Mouse (Mus musculus) adrenal gland, adult 18-20 months (tissue): ENCODE results near the gene Gm8265. TPM values are rescaled to one million over a fixed set of nuclear protein-coding genes. Genes with fewer than 3 reads are reported as not detected.
"Not testable (repeated sequence)": the region's sequence is repeated elsewhere in the genome, so short reads cannot be mapped to it uniquely, and the experiment has no call there.

Experiments used
- DNase-seq, 2 experiments: peaks; one replicate each; pipeline ENCODE4 v3.0.0; 2021 to 2022; ENCODE audit warnings: low spot score in 2 of 2
- long read RNA-seq, 2 experiments: library from polyadenylated mRNA; stranded (forward); transcript quantifications; one replicate each; pipeline ENCODE4 v2.0.0; 2021
- total RNA-seq, 2 experiments: library from RNA; stranded (reverse); gene quantifications; 1 replicate in 1 of 2; 2 replicates in 1 of 2; pipeline ENCODE4 v1.2.3; 2021

The Gm8265 gene
- total RNA-seq = not detected
- long read RNA-seq, experiment 1 = 0 reads
- long read RNA-seq, experiment 2 = 0 reads

DNA sequence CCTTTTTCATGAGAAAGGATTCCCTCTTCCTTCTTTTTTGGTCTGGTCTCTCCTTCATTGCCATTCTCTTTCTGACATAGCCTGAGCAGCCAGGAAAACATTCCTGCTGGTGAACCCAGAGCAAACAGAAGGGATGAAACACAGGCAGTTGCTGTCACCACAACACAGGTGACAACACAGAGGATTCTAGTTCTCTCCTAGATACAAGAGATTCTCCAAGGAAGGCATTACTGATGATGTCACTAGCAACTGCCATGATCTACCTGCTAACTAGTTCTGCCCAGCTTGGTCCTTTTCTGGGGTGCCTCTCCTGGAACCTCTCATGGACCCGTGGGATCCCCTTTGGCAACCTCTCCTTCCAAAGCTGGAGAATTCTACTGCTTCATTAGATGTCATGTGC lies at the start of gene Gm8265:
TSS of gene Gm8265 (minus strand) at position 101 of the 400 bp plus-strand sequence.
- DNase-seq = not testable (repeated sequence)

Other genes starting within 250 kb of the Gm8265 start
- gene Gm3500, start 244.0 kb downstream of the Gm8265 start, total RNA-seq = not detected
- gene Gm3194, start 177.6 kb downstream of the Gm8265 start, total RNA-seq = under 1 TPM in 1 of 2 experiments, not detected in 1; 0.53 TPM
- gene Gm8246, start 155.2 kb downstream of the Gm8265 start, total RNA-seq = not detected
- not detected for gene Gm3187, start 148.8 kb downstream of the Gm8265 start, total RNA-seq
- under 1 TPM in 1 of 2 experiments, not detected in 1; 0.19 TPM for gene Gm3488, start 131.4 kb downstream of the Gm8265 start, total RNA-seq
- gene Gm3532, start 94.5 kb downstream of the Gm8265 start, total RNA-seq = not detected
- gene Gm9603, start 54.4 kb upstream of the Gm8265 start, total RNA-seq = not detected
- gene Gm3373, start 108.5 kb upstream of the Gm8265 start, total RNA-seq = not detected
- gene Gm3383, start 175.0 kb upstream of the Gm8265 start, total RNA-seq = under 1 TPM in 1 of 2 experiments, not detected in 1; 0.70 TPM
- not detected for gene Gm3424, start 197.3 kb upstream of the Gm8265 start, total RNA-seq
- gene Gm8237, start 247.4 kb upstream of the Gm8265 start, total RNA-seq = not detected